In genomic region chr13:56698391-56698790, GRCm38 (mm10) we compare ENCODE assay signal across 8 mouse cellular contexts. TPM values are rescaled to one million over a fixed set of nuclear protein-coding genes. Genes with fewer than 3 reads are reported as not detected.
A peak's percentile ranks its signal among the peaks of the same experiment; 100 is the strongest.
DNase-seq lines count a peak whose midpoint lies in the region; ATAC-seq lines count a peak whose summit lies in the region.

No protein-coding gene starts in this region.

- peak; percentile 19 for DNase-seq in liver
- no peak for DNase-seq in liver, embryonic 11.5 days (ENCODE audit: low spot score)
- DNase-seq in embryo, embryonic 11 days: peak; percentile 74
- DNase-seq in left cerebral cortex, postnatal 36 days (ENCODE audit: low spot score in 2 of 2): peak; percentile 74 to 77
- peak; percentile 84 to 92 for DNase-seq in right cerebral cortex, postnatal 10 days (ENCODE audit: low spot score in 2 of 2)
- no peak for DNase-seq in T-cell, adult 2 months (ENCODE audit: low spot score)
- no peak for DNase-seq in lung, postnatal 10 days

- no peaks in the 10 kb centered on the region for H3K9me3 ChIP-seq in liver, embryonic 11.5 days (ENCODE audit: control insufficient read depth, low read length)
- H3K9me3 ChIP-seq in hindbrain, embryonic 13.5 days: no peaks in the 10 kb centered on the region

- intact Hi-C loops in left cerebral cortex, postnatal 36 days (cut with DNase I): loop anchor here (5.0 kb wide), 1 partner anchor 84 kb away; no protein-coding TSS in a partner anchor

- H3K36me3 ChIP-seq in liver, embryonic 11.5 days (ENCODE audit: control insufficient read depth, insufficient read depth, low read length): no peaks in the 10 kb centered on the region
- no peaks in the 10 kb centered on the region for H3K36me3 ChIP-seq in hindbrain, embryonic 13.5 days

- H3K4me1 ChIP-seq in liver, embryonic 11.5 days (replicated peaks; ENCODE audit: control insufficient read depth, insufficient read depth, low read length): peaks cover 4% of the 10 kb centered on the region; the same call in 1 of the 2 replicates
- peaks cover 36% of the 10 kb centered on the region for H3K4me1 ChIP-seq in hindbrain, embryonic 13.5 days (replicated peaks)

- no peak overlapping the region for H3K4me2 ChIP-seq in liver, embryonic 11.5 days
- H3K4me2 ChIP-seq in hindbrain, embryonic 13.5 days: peak overlapping the region; percentile 29

- H3K4me3 ChIP-seq in liver, embryonic 11.5 days (ENCODE audit: low read depth, low read length): no peak overlapping the region
- no peak overlapping the region; the same call in 1 of the 2 replicates for H3K4me3 ChIP-seq in hindbrain, embryonic 13.5 days

- no peak for ATAC-seq in liver, embryonic 11.5 days (replicated peaks; ENCODE audit: low FRiP score)
- no peak for ATAC-seq in hindbrain, embryonic 13.5 days (ENCODE audit: low FRiP score)

- H3K27me3 ChIP-seq in liver, embryonic 11.5 days (replicated peaks; ENCODE audit: control insufficient read depth, insufficient read depth, low read length): no peaks in the 10 kb centered on the region
- no peaks in the 10 kb centered on the region for H3K27me3 ChIP-seq in hindbrain, embryonic 13.5 days

- H3K9ac ChIP-seq in liver, embryonic 11.5 days (ENCODE audit: low read depth, low read length): no peak overlapping the region
- peak overlapping the region; percentile 35; the same call in 1 of the 2 replicates for H3K9ac ChIP-seq in hindbrain, embryonic 13.5 days

- WGBS in liver, embryonic 11.5 days: 48% methylated on average over 9 of the region's 9 CpGs
- 23% methylated on average over 9 of the region's 9 CpGs for WGBS in hindbrain, embryonic 13.5 days

- no peak overlapping the region for H3K27ac ChIP-seq in liver, embryonic 11.5 days (ENCODE audit: low read depth, low read length)
- peak overlapping the region; percentile 82 for H3K27ac ChIP-seq in hindbrain, embryonic 13.5 days

RNA-seq across cellular contexts. Expression of gene Smad5, which starts 4.4 kb away (rescaled TPM):
- polyA plus RNA-seq in liver, embryonic 11.5 days (2014; fragmentation: Nextera tagmentation; extraction: Ambion mirVana): 16.8 and 18.5 TPM in 2 replicates
- 23.5 and 24.1 TPM in 2 replicates for polyA plus RNA-seq in hindbrain, embryonic 13.5 days (2015; fragmentation: Nextera tagmentation; extraction: Ambion mirVana)
- 10 to 100 TPM; 18.1 to 23.1 TPM for total RNA-seq in left cerebral cortex, postnatal 36 days (2021)

RNA-seq across cellular contexts. Expression of gene Gm45623, which starts 55.2 kb away (rescaled TPM):
- polyA plus RNA-seq in liver, embryonic 11.5 days (2014; fragmentation: Nextera tagmentation; extraction: Ambion mirVana): not detected in 2 replicates
- 1.5 and 1.7 TPM in 2 replicates for polyA plus RNA-seq in hindbrain, embryonic 13.5 days (2015; fragmentation: Nextera tagmentation; extraction: Ambion mirVana)
- total RNA-seq in left cerebral cortex, postnatal 36 days (2021): 10 to 100 TPM; 13.0 to 16.7 TPM

Comparison
In these comparisons a context has a peak if more than half of its experiments do, and no peak if none do; other contexts are left out.
1. DNase-seq: peak in liver (single experiment), embryo, embryonic 11 days (single experiment), left cerebral cortex, postnatal 36 days (2 of 2) and right cerebral cortex, postnatal 10 days (2 of 2); none in liver, embryonic 11.5 days (single experiment), T-cell, adult 2 months (single experiment) and lung, postnatal 10 days (single experiment).